Mouse (Mus musculus) left cerebral cortex, postnatal 25 days (tissue): ENCODE results near the gene Kctd7. TPM values are rescaled to one million over a fixed set of nuclear protein-coding genes. Genes with fewer than 3 reads are reported as not detected.
A peak's percentile ranks its signal among the peaks of the same experiment; 100 is the strongest.

ENCODE experiments used
- DNase-seq, 2 experiments: peaks; one replicate each; pipeline ENCODE4 v3.0.0; 2022; ENCODE audit warnings: low spot score in 2 of 2, mixed read lengths in 1 of 2
- intact Hi-C: fragments of 180-260 bp; cut with DNase I; formaldehyde crosslinking; loops from one replicate; pipeline ENCODE4 v1.15.1; 2025
- total RNA-seq, 2 experiments: library from RNA; stranded (reverse); gene quantifications; 2 replicates each; pipeline ENCODE4 v1.2.3; 2021

The Kctd7 gene
- total RNA-seq, 2 experiments from 2014 or later = 10.3 to 11.8 TPM

GRCm38 (mm10) chr5:130184193-130184856, 39.7 kb downstream of the Kctd7 start:
- intact Hi-C loops = no loop called here
- no peak for DNase-seq

GRCm38 (mm10) chr5:130185312-130185711, 40.7 kb downstream of the Kctd7 start:
- DNase-seq = no peak
- intact Hi-C loops = no loop called here

DNA sequence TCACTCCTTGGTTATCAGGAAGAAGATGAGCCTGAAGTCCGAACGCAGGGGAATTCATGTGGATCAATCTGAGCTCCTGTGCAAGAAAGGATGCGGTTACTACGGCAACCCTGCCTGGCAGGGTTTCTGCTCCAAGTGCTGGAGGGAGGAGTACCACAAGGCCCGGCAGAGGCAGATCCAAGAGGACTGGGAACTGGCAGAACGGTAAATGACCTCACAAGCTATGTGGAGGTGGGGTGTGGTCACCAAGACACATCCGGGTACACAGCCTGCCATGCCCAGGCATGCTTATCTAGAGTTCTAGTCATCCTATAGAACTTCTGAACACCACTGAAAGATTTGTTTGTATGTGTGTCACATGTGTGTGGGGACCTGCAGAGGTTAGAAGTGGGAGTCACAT, 42.7 kb downstream of the Kctd7 start:
- intact Hi-C loops = no loop called here
- DNase-seq = peak; percentile 29 to 49

DNA sequence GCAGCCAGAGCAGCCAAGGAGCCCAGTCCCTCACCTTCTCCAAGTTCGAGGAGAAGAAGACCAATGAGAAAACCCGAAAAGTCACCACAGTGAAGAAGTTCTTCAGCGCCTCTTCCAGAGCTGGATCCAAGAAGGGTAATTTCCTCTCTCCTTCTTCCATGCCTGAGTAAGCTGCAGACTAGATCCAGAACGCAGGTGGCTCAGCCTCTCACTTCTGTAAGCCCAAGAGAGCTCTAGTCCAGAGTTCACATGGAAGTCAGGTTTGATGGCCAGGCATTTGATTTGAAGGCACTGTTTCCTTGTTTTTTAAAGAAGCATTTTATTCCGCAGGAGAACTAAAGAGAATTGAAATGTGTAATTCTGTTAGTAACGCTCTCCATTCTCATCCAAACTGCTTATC, 46.2 kb downstream of the Kctd7 start:
- intact Hi-C loops = no loop called here
- no peak for DNase-seq

- intact Hi-C loops = no loop called here
- no peak for DNase-seq
Observed at GRCm38 (mm10) chr5:130191865-130192264, 47.2 kb downstream of the Kctd7 start.

GRCm38 (mm10) chr5:130192356-130192944, 47.8 kb downstream of the Kctd7 start:
- intact Hi-C loops = no loop called here
- no peak for DNase-seq

DNA sequence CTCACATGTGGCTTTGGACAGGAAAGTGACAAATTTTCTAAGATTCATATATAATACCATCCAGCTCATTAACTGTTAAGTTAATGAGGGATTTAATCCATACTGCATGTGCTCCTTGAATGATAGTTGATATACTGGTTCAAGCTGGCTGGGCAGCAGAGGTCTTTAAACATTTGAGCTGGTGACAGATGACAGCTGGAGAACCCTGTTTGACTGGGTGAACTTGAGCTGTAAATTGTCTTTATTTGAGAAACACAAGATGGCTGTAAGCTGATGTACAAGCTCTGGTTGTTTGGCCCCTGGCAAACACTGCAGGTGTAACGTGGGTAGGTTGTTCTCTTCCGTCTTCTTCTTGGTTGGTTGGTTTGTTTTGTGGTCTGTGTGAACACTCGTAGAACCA, 49.1 kb downstream of the Kctd7 start:
- DNase-seq = no peak
- intact Hi-C loops = no loop called here

- intact Hi-C loops = no loop called here
- DNase-seq = peak in 1 of 2 experiments; percentile 8
Observed at GRCm38 (mm10) chr5:130196307-130196706, 51.6 kb downstream of the Kctd7 start.

- intact Hi-C loops = no loop called here
Observed at GRCm38 (mm10) chr5:130197454-130197853, 52.8 kb downstream of the Kctd7 start.

GRCm38 (mm10) chr5:130197981-130198380, 53.3 kb downstream of the Kctd7 start:
- no peak for DNase-seq
- intact Hi-C loops = no loop called here

More at GRCm38 (mm10) chr5:130197454-130197853, 52.8 kb downstream of the Kctd7 start:
- no peak for DNase-seq

GRCm38 (mm10) chr5:130200233-130201029, 55.8 kb downstream of the Kctd7 start:
- intact Hi-C loops = no loop called here
- DNase-seq = no peak

- intact Hi-C loops = no loop called here
- DNase-seq = no peak
Observed at GRCm38 (mm10) chr5:130203948-130204347, 59.3 kb downstream of the Kctd7 start.

GRCm38 (mm10) chr5:130204560-130204959, 59.9 kb downstream of the Kctd7 start:
- DNase-seq = no peak
- intact Hi-C loops = no loop called here

Other genes starting within 250 kb of the Kctd7 start
- gene Zbed5, start 249.1 kb upstream of the Kctd7 start, total RNA-seq = 1 to 10 TPM; 4.6 to 5.8 TPM
- 10 to 100 TPM; 15.0 to 17.0 TPM for gene Phkg1, start 246.3 kb upstream of the Kctd7 start, total RNA-seq
- gene Nupr1l, start 236.3 kb upstream of the Kctd7 start, total RNA-seq = 1 to 10 TPM; 1.3 to 3.2 TPM
- gene Vkorc1l1, start 202.9 kb upstream of the Kctd7 start, total RNA-seq = 10 to 100 TPM; 44.6 to 46.3 TPM
- gene Gusb, start 141.8 kb upstream of the Kctd7 start, total RNA-seq = 10 to 100 TPM; 11.4 to 11.5 TPM
- 10 to 100 TPM; 18.8 to 19.0 TPM for gene Asl, start 115.6 kb upstream of the Kctd7 start, total RNA-seq
- 10 to 100 TPM; 29.7 to 30.7 TPM for gene Crcp, start 115.6 kb upstream of the Kctd7 start, total RNA-seq
- gene Tpst1, start 71.5 kb upstream of the Kctd7 start, total RNA-seq = 10 to 100 TPM; 33.3 to 34.1 TPM
- gene Rabgef1, start 26.9 kb downstream of the Kctd7 start, total RNA-seq = 10 to 100 TPM; 55.8 to 57.4 TPM
- gene Tmem248, start 72.2 kb downstream of the Kctd7 start, total RNA-seq = 10 to 100 TPM; 39.3 to 42.9 TPM
- gene Sbds, start 110.7 kb downstream of the Kctd7 start, total RNA-seq = 10 to 100 TPM; 73.5 to 75.5 TPM
- 10 to 100 TPM; 15.5 to 16.4 TPM for gene Tyw1, start 110.8 kb downstream of the Kctd7 start, total RNA-seq
- gene Caln1, start 224.6 kb downstream of the Kctd7 start, total RNA-seq = 100 to 1,000 TPM; 130 to 154 TPM
- gene A330070K13Rik, start 239.8 kb downstream of the Kctd7 start, total RNA-seq = 1 to 10 TPM; 1.1 to 1.6 TPM